Mouse (Mus musculus): Measurements from ENCODE around the gene Olfr353. TPM values are rescaled to one million over a fixed set of nuclear protein-coding genes. Genes with fewer than 3 reads are reported as not detected.

Gene Olfr353
- polyA plus RNA-seq (2015; fragmentation: Nextera tagmentation; extraction: Ambion mirVana), result not detected in 2 replicates

DNA sequence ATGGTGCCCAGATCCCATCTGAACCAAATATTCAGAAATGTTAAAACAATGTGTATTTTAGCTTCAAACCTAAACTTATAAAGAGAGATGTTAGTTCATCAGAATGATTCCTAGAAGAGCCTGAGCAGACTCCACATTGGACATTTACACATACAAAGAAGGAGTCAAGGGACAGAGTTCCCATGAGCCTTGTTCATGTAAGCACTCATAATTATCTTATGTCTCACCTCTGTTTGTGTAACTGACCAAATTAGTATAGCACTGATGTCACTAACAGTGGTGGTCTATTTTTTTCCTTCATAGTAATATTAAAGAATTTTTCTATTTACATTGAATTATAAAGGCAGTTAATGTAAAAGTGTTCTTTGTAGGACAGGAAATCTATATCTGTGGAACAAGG is at the start of gene Olfr353:
Gene Olfr353 (minus strand): TSS at position 101 of the 400 bp plus-strand sequence.
- H3K27me3 ChIP-seq, result no peaks in the 10 kb centered on the region
- peaks cover 18% of the 10 kb centered on the region for H3K9me3 ChIP-seq
- no peaks in the 10 kb centered on the region for H3K36me3 ChIP-seq
- no peak within 1 kb of the TSS for H3K27ac ChIP-seq
- H3K9ac ChIP-seq, result no peak within 1 kb of the TSS
- H3K4me1 ChIP-seq (replicated peaks), result no peaks in the 10 kb centered on the region
- no peak for ATAC-seq (ENCODE audit: low FRiP score)
- no peak within 1 kb of the TSS for H3K4me2 ChIP-seq
- H3K4me3 ChIP-seq, result no peak within 1 kb of the TSS

DNA sequence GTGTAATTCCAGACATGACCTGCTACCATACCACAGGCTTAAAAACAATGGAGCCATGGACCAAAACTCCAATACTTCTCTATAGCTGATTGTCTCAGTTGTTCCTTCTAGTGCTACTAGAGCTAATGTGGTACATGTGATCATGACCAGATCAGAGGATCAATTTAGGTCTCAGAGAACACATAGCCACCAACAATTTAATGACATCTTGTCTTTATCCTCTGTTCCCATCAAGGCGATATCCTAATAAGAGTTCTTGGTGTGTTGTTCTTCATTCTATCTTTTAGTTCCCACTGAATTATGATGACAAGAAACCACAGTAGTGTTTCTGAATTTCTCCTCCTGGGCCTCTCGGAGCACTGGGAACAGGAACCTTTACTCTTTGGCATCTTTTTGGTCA is 44.1 kb upstream of the Olfr353 start, which contains the start of gene Olfr356:
Gene Olfr356 (plus strand): TSS at position 301 of the 400 bp plus-strand sequence.
- Histone ChIP-seq H3K4me3 (no peak within 1 kb of the TSS), H3K36me3 (no peaks in the 10 kb centered on the region), H3K4me1 (replicated peaks) (no peaks in the 10 kb centered on the region), H3K27me3 (no peaks in the 10 kb centered on the region), H3K27ac (no peak within 1 kb of the TSS), H3K9me3 (peaks cover 15% of the 10 kb centered on the region; the same call in 1 of the 2 replicates), H3K9ac (no peak within 1 kb of the TSS), H3K4me2 (no peak within 1 kb of the TSS)
- ATAC-seq (ENCODE audit: low FRiP score), result no peak
- 86% methylated on average over 2 of the region's 2 CpGs for WGBS

DNA sequence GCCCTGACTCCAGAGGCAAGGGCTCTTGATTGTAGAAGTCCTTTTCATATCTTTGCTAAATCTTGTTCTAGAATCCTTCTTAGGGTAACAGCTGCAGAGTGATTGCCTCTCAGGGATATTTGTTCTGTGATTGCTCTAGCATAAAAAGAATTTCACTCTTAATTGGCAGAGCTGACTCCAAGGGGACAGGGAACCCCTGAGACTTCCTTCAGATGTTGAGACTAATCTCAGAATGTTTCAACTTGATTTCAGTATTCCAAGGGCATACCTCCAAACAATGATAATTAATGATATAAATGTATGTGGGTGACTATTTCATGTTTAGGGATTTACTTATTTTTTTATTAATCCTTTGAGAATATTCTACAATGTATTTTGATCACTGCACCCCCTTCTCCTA is 36.1 kb upstream of the Olfr353 start, which contains the start of gene Olfr355:
Gene Olfr355 (minus strand): TSS at position 101 of the 400 bp plus-strand sequence.
- Histone ChIP-seq H3K36me3 (no peaks in the 10 kb centered on the region), H3K4me1 (replicated peaks) (no peaks in the 10 kb centered on the region), H3K27ac (no peak within 1 kb of the TSS), H3K9me3 (peaks cover 13% of the 10 kb centered on the region; the same call in 1 of the 2 replicates), H3K27me3 (no peaks in the 10 kb centered on the region), H3K4me3 (no peak within 1 kb of the TSS), H3K9ac (no peak within 1 kb of the TSS), H3K4me2 (no peak within 1 kb of the TSS)
- no peak for ATAC-seq (ENCODE audit: low FRiP score)

DNA sequence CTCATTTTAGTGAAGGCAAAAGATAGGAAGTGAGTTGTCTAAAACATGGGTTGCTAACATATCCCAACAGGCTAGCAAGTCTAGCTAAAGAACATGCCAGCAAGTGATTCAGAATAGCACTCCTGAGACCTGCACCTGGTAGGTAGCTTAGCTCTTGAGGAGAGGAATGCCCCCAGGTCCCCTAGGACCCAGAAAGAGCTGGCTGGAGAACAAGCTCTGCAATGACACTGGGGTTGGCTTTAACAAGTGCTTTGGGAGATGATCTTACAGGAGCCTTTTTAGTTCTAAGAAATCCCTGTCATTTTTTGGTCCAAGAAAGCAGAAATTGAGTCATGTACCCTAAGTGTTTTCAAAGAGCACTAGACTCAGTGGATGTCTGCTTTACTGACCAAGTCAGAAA is 12.6 kb upstream of the Olfr353 start, which contains the start of gene Olfr354:
Gene Olfr354 (plus strand): TSS at position 301 of the 400 bp plus-strand sequence.
- peaks cover 17% of the 10 kb centered on the region for H3K9me3 ChIP-seq
- no peak within 1 kb of the TSS for H3K27ac ChIP-seq
- no peak within 1 kb of the TSS for H3K4me2 ChIP-seq
- no peak within 1 kb of the TSS for H3K9ac ChIP-seq
- H3K36me3 ChIP-seq, result no peaks in the 10 kb centered on the region
- no peaks in the 10 kb centered on the region for H3K4me1 ChIP-seq (replicated peaks)
- no peaks in the 10 kb centered on the region for H3K27me3 ChIP-seq
- no peak within 1 kb of the TSS for H3K4me3 ChIP-seq
- no peak for ATAC-seq (ENCODE audit: low FRiP score)

DNA sequence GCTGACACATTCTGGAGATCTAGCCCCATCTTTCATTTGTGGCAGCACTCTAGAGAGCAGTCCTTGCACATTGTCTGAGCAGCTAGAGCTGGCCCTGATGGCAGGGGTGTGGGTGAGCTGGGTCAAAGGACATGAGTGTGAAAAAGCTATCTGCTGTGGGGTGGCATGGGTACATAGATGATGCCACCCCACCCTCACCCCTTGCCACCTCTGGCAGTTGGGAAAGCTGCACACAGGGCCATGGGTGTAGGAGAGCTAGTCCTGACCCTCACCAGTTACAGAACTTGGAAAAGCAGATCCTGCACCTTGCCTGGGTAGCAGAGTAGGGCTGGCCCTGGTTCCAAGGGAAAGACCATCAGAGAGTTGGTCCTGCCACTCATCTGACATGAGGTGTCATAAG is 4.4 kb upstream of the Olfr353 start:
- ATAC-seq (ENCODE audit: low FRiP score), result no peak
- H3K36me3 ChIP-seq, result no peaks in the 10 kb centered on the region

DNA sequence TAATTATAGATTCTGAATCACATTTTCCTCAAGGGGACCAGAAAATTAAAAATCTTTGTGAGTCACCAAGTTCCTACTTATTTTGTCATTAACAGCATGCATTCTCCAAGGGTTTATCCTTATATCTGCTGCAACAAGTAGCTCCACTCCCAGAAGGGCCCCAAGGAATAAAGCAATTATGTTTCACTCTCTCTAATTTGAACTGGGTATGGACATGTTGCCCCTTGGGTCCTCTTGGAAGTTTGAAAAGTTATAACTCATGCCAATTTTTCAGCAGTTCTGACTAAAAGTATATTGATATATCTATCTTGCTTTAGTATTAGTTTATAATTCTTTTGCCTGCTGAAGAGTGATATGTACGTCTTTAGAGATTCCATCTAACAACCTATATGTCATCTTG is 24.6 kb downstream of the Olfr353 start, which contains the start of gene Olfr352:
Gene Olfr352 (plus strand): TSS at position 301 of the 400 bp plus-strand sequence.
- Histone ChIP-seq H3K9me3 (peaks cover 20% of the 10 kb centered on the region; the same call in 1 of the 2 replicates), H3K27me3 (no peaks in the 10 kb centered on the region), H3K4me1 (replicated peaks) (no peaks in the 10 kb centered on the region), H3K4me2 (no peak within 1 kb of the TSS), H3K4me3 (no peak within 1 kb of the TSS), H3K9ac (no peak within 1 kb of the TSS), H3K27ac (no peak within 1 kb of the TSS), H3K36me3 (no peaks in the 10 kb centered on the region)
- no peak for ATAC-seq (ENCODE audit: low FRiP score)
- 64% methylated on average over 1 of the region's 1 CpGs for WGBS

More for the DNA sequence above, 4.4 kb upstream of the Olfr353 start:
- Histone ChIP-seq H3K9ac (no peak overlapping the region), H3K27me3 (no peaks in the 10 kb centered on the region), H3K9me3 (peaks cover 29% of the 10 kb centered on the region), H3K4me2 (no peak overlapping the region), H3K27ac (no peak overlapping the region), H3K4me1 (replicated peaks) (no peaks in the 10 kb centered on the region), H3K4me3 (no peak overlapping the region)

DNA sequence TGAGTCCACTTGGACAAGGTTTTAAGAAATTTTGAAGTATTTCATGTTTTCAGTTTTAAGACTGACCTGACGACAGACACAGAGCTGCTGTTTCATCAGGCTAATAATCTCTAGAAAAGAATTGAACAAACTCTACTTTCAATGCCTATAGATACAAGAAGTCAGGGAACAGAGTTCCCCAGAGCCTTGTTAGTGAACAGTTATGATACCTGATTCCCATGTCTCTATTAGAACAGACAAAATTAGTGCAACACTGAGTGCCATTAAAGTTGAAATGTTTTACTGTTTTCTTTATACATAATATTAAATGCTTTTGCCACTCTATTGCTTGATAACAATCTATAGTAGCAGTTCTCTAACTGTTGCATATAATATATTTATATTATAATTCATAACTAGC is 30.2 kb downstream of the Olfr353 start, which contains the start of gene Olfr351:
Gene Olfr351 (minus strand): TSS at position 101 of the 400 bp plus-strand sequence.
- 88% methylated on average over 1 of the region's 1 CpGs for WGBS
- H3K9me3 ChIP-seq, result peaks cover 16% of the 10 kb centered on the region; the same call in 1 of the 2 replicates
- H3K4me3 ChIP-seq, result no peak within 1 kb of the TSS
- H3K27ac ChIP-seq, result no peak within 1 kb of the TSS
- ATAC-seq (ENCODE audit: low FRiP score), result no peak
- H3K4me1 ChIP-seq (replicated peaks), result no peaks in the 10 kb centered on the region
- H3K36me3 ChIP-seq, result no peaks in the 10 kb centered on the region
- H3K9ac ChIP-seq, result no peak within 1 kb of the TSS
- H3K4me2 ChIP-seq, result no peak within 1 kb of the TSS
- no peaks in the 10 kb centered on the region for H3K27me3 ChIP-seq

DNA sequence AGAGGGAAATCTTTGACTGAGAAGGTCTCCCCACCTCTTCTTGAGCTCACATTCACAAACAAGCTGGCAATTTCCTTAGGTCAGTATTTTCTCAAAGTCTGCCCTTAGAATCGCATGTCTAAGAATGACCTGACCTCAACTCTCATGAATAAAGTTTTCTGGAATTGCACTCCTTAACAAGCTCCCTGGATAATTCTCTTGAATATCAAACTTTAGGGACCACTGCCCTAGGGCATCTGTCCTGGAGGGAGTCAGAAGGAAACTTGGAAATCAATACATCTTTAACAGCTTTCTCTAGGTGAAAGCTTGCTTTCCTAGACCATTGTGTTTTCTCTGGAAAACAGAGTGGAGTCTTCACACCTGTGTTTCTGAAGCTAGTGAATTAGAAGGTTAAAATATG is 46.7 kb downstream of the Olfr353 start, which contains the start of gene Olfr350:
Gene Olfr350 (plus strand): TSS at position 301 of the 400 bp plus-strand sequence.
- 83% methylated on average over 1 of the region's 1 CpGs for WGBS
- Histone ChIP-seq H3K27me3 (no peaks in the 10 kb centered on the region), H3K9me3 (peaks cover 22% of the 10 kb centered on the region; the same call in 1 of the 2 replicates), H3K9ac (no peak within 1 kb of the TSS), H3K27ac (no peak within 1 kb of the TSS), H3K36me3 (no peaks in the 10 kb centered on the region), H3K4me1 (replicated peaks) (no peaks in the 10 kb centered on the region), H3K4me3 (no peak within 1 kb of the TSS), H3K4me2 (no peak within 1 kb of the TSS)
- no peak for ATAC-seq (ENCODE audit: low FRiP score)

Other genes with a start within 250 kb of the Olfr353 start
- gene Olfr346, start 207.1 kb downstream of the Olfr353 start, polyA plus RNA-seq (2015; fragmentation: Nextera tagmentation; extraction: Ambion mirVana), result not detected in 2 replicates
- gene Olfr347, start 161.0 kb downstream of the Olfr353 start, polyA plus RNA-seq (2015; fragmentation: Nextera tagmentation; extraction: Ambion mirVana), result not detected in 2 replicates
- gene Olfr348, start 108.7 kb downstream of the Olfr353 start, polyA plus RNA-seq (2015; fragmentation: Nextera tagmentation; extraction: Ambion mirVana), result not detected in 2 replicates
- gene Olfr50, start 102.4 kb downstream of the Olfr353 start, polyA plus RNA-seq (2015; fragmentation: Nextera tagmentation; extraction: Ambion mirVana), result not detected in 2 replicates
- gene Olfr3, start 75.9 kb downstream of the Olfr353 start, polyA plus RNA-seq (2015; fragmentation: Nextera tagmentation; extraction: Ambion mirVana), result not detected in 2 replicates
- gene Olfr350, start 46.6 kb downstream of the Olfr353 start, polyA plus RNA-seq (2015; fragmentation: Nextera tagmentation; extraction: Ambion mirVana), result not detected in 2 replicates
- gene Olfr351, start 30.3 kb downstream of the Olfr353 start, polyA plus RNA-seq (2015; fragmentation: Nextera tagmentation; extraction: Ambion mirVana), result not detected in 2 replicates
- not detected in 2 replicates for gene Olfr352, start 24.5 kb downstream of the Olfr353 start, polyA plus RNA-seq (2015; fragmentation: Nextera tagmentation; extraction: Ambion mirVana)
- gene Olfr354, start 12.7 kb upstream of the Olfr353 start, polyA plus RNA-seq (2015; fragmentation: Nextera tagmentation; extraction: Ambion mirVana), result not detected in 2 replicates
- gene Olfr355, start 36.0 kb upstream of the Olfr353 start, polyA plus RNA-seq (2015; fragmentation: Nextera tagmentation; extraction: Ambion mirVana), result not detected in 2 replicates
- not detected in 2 replicates for gene Olfr356, start 44.2 kb upstream of the Olfr353 start, polyA plus RNA-seq (2015; fragmentation: Nextera tagmentation; extraction: Ambion mirVana)
- gene Olfr357, start 100.9 kb upstream of the Olfr353 start, polyA plus RNA-seq (2015; fragmentation: Nextera tagmentation; extraction: Ambion mirVana), result not detected in 2 replicates
- gene Olfr358, start 116.4 kb upstream of the Olfr353 start, polyA plus RNA-seq (2015; fragmentation: Nextera tagmentation; extraction: Ambion mirVana), result not detected in 2 replicates
- gene Olfr360, start 172.8 kb upstream of the Olfr353 start, polyA plus RNA-seq (2015; fragmentation: Nextera tagmentation; extraction: Ambion mirVana), result not detected in 2 replicates
- gene Olfr361, start 196.4 kb upstream of the Olfr353 start, polyA plus RNA-seq (2015; fragmentation: Nextera tagmentation; extraction: Ambion mirVana), result not detected in 2 replicates
- gene Olfr362, start 225.0 kb upstream of the Olfr353 start, polyA plus RNA-seq (2015; fragmentation: Nextera tagmentation; extraction: Ambion mirVana), result not detected in 2 replicates
- not detected in 2 replicates for gene Olfr364-ps1, start 246.4 kb upstream of the Olfr353 start, polyA plus RNA-seq (2015; fragmentation: Nextera tagmentation; extraction: Ambion mirVana)